Mouse (Mus musculus) neural tube, embryonic 12.5 days (tissue): ENCODE results near the gene Slc10a7. TPM values are rescaled to one million over a fixed set of nuclear protein-coding genes. Genes with fewer than 3 reads are reported as not detected.
A peak's percentile ranks its signal among the peaks of the same experiment; 100 is the strongest.
"Not testable (repeated sequence)": the region's sequence is repeated elsewhere in the genome, so short reads cannot be mapped to it uniquely, and the experiment has no call there.

ENCODE experiments used
- ATAC-seq: fragments of 200-750 bp; cut with Nextera tagmentation; 2 replicates; pipeline ENCODE4 v1.8.0; 2017; ENCODE audit warnings: low read depth, mild to moderate bottlenecking, moderate TSS enrichment, moderate library complexity; ENCODE audit not compliant: low FRiP score
- H3K27ac ChIP-seq: fragments of 300-500 bp; sonication (generic); 2 replicates; pipeline ENCODE4 v1.5.1; 2016
- H3K27me3 ChIP-seq: fragments of 300-500 bp; sonication (generic); replicated peaks from 2 replicates; pipeline ENCODE4 v1.6.1; 2016; ENCODE audit warnings: mild to moderate bottlenecking
- H3K36me3 ChIP-seq: fragments of 300-500 bp; sonication (generic); 2 replicates; pipeline ENCODE4 v1.6.1; 2016; ENCODE audit warnings: mild to moderate bottlenecking
- H3K4me1 ChIP-seq: fragments of 300-500 bp; sonication (generic); 2 replicates; pipeline ENCODE4 v1.6.1; 2016
- H3K4me2 ChIP-seq: fragments of 300-500 bp; sonication (generic); replicated peaks from 2 replicates; pipeline ENCODE4 v1.6.1; 2016; ENCODE audit warnings: mild to moderate bottlenecking
- H3K4me3 ChIP-seq: fragments of 300-500 bp; sonication (generic); 2 replicates; pipeline ENCODE4 v1.5.1; 2016
- H3K9ac ChIP-seq: fragments of 300-500 bp; sonication (generic); 2 replicates; pipeline ENCODE4 v1.6.1; 2016; ENCODE audit warnings: mild to moderate bottlenecking
- H3K9me3 ChIP-seq: fragments of 300-500 bp; sonication (generic); 2 replicates; pipeline ENCODE4 v1.6.1; 2016; ENCODE audit warnings: mild to moderate bottlenecking
- WGBS: fragments of 180-500 bp; shearing (Covaris S2); methylation state at CpG from one replicate; pipeline ENCODE4 v1.1.7; 2016; 5-methylcytosine and 5-hydroxymethylcytosine counted together
- polyA plus RNA-seq: library from polyadenylated mRNA; unstranded; fragments of >200 nt; fragmentation: Nextera tagmentation; extraction: Ambion mirVana; gene quantifications from 2 replicates; pipeline ENCODE4 v1.2.1, GENCODE M21; 2016

Gene Slc10a7
- polyA plus RNA-seq, 1 experiment from 2014 or later: 12.9 TPM

- ATAC-seq: no peak
- H3K36me3 ChIP-seq: peaks cover 11% of the 10 kb centered on the region
- H3K9me3 ChIP-seq: no peaks in the 10 kb centered on the region
- no peak overlapping the region; the same call in 1 of the 2 replicates for H3K4me2 ChIP-seq
- no peaks in the 10 kb centered on the region for H3K27me3 ChIP-seq
- no peak overlapping the region for H3K4me3 ChIP-seq
- 65% methylated on average over 3 of the region's 3 CpGs for WGBS
- no peak overlapping the region for H3K9ac ChIP-seq
- peaks cover 10% of the 10 kb centered on the region; the same call in 1 of the 2 replicates for H3K4me1 ChIP-seq
- no peak overlapping the region for H3K27ac ChIP-seq
Measured at GRCm38 (mm10) chr8:78510926-78511325, 1.8 kb downstream of the Slc10a7 start.

DNA sequence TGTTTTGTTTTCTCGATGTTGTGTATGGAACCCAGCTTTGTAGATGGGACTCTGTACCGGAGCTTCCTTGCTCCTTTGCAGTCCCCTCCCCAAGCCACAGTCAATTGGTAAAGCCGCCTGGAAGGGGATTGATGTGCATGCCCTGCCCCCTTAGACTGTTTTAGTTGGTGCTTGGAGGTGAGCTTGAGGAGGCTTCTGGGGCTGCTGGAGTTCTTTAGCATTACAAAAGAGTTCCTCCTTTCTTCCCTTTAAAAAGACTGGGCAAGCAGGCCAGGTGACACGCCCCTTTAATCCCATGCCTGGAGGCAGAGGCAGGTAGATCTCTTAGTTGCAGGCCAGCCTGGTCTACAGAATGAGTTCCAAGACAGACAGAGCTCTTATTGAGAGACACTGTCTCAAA, 4.0 kb downstream of the Slc10a7 start:
- 85% methylated on average over 4 of the region's 4 CpGs for whole genome bisulfite sequencing

GRCm38 (mm10) chr8:78514706-78515105, 5.6 kb downstream of the Slc10a7 start:
- H3K9me3 ChIP-seq: no peaks in the 10 kb centered on the region
- no peak overlapping the region for H3K4me3 ChIP-seq
- 94% methylated on average over 1 of the region's 1 CpGs for WGBS
- peaks cover 18% of the 10 kb centered on the region for H3K36me3 ChIP-seq
- peaks cover 7% of the 10 kb centered on the region; the same call in 1 of the 2 replicates for H3K4me1 ChIP-seq
- H3K4me2 ChIP-seq: no peak overlapping the region
- no peak for ATAC-seq
- no peak overlapping the region for H3K27ac ChIP-seq
- no peak overlapping the region for H3K9ac ChIP-seq
- no peaks in the 10 kb centered on the region for H3K27me3 ChIP-seq

More for the DNA sequence above, 4.0 kb downstream of the Slc10a7 start:
- Histone ChIP-seq H3K36me3 (peaks cover 18% of the 10 kb centered on the region), H3K27me3 (no peaks in the 10 kb centered on the region), H3K4me1 (peaks cover 7% of the 10 kb centered on the region; the same call in 1 of the 2 replicates), H3K9ac (no peak overlapping the region), H3K4me3 (no peak overlapping the region), H3K4me2 (no peak overlapping the region), H3K27ac (no peak overlapping the region), H3K9me3 (no peaks in the 10 kb centered on the region)
- no peak for ATAC-seq

DNA sequence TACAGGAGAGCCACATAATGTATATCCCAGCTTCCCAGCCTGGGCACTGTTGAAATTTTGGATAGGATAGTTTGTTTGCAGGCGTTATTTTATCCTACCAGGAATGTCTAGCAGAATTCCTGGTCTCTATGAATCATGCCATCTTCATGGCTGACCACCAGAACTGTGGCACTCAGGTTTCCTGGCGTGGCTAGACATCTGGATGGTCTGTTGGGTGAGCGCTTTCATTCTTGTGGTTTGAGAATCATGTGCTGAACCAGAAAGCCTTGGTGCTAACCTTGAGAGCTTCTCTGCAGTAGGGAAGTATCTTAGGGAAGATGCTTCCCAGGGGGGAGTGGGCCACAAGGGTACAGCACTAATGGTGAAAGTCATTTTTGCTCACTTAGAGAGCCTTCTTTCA, 6.0 kb downstream of the Slc10a7 start:
- Histone ChIP-seq H3K27ac (no peak overlapping the region), H3K27me3 (no peaks in the 10 kb centered on the region), H3K9me3 (no peaks in the 10 kb centered on the region), H3K9ac (no peak overlapping the region), H3K4me3 (no peak overlapping the region), H3K4me1 (peaks cover 3% of the 10 kb centered on the region; the same call in 1 of the 2 replicates), H3K4me2 (no peak overlapping the region), H3K36me3 (peaks cover 18% of the 10 kb centered on the region)
- 98% methylated on average over 3 of the region's 3 CpGs for WGBS
- ATAC-seq: no peak

DNA sequence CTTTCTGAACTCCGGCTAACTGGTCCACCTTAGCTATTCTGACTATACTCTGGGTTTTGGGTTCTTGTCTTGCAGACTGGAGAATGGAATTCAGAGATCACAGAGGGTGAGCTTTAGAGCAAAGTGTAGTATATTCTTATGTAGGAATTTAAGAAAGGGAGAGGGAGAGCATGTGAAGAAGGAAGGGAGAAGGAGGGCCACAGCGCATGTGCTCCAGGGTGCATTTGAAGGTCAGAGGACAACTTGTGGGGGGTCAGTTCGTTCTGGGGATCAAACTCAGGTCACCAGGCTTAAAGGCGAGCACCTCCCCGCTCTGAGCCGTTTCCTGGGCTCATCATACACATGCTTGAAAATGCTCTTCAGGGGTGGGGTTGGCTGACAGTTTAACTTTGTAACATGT, 24.8 kb downstream of the Slc10a7 start:
- Histone ChIP-seq H3K4me1 (no peaks in the 10 kb centered on the region), H3K4me2 (no peak overlapping the region), H3K36me3 (peaks cover 16% of the 10 kb centered on the region; the same call in 1 of the 2 replicates), H3K9me3 (no peaks in the 10 kb centered on the region), H3K27me3 (no peaks in the 10 kb centered on the region), H3K4me3 (no peak overlapping the region), H3K27ac (no peak overlapping the region), H3K9ac (no peak overlapping the region)
- no peak for ATAC-seq
- WGBS: 83% methylated on average over 6 of the region's 6 CpGs

DNA sequence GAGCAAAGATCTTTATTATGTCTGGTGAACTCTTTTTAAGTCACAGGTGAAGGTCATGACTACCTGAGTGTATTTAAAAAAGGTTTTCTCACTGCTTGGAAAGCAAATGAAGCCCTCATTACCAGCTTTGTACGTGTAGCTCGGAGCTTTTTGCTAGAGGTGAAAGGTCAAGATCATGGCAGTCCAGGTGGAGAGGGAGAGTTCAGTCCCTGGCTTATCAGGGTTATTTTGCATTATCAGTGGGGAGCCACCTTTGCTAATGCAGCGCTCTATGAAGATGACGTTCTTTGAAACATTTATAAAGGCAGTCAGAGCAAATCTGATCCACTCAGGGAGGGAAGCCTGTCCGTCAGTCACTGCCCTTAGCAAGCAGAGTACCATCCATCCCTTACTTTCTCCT, 27.6 kb downstream of the Slc10a7 start:
- Histone ChIP-seq H3K9ac (no peak overlapping the region), H3K27ac (no peak overlapping the region), H3K4me3 (no peak overlapping the region), H3K27me3 (no peaks in the 10 kb centered on the region), H3K4me2 (no peak overlapping the region), H3K4me1 (no peaks in the 10 kb centered on the region), H3K36me3 (peaks cover 11% of the 10 kb centered on the region), H3K9me3 (no peaks in the 10 kb centered on the region)
- ATAC-seq: no peak
- WGBS: 85% methylated on average over 5 of the region's 5 CpGs

- Histone ChIP-seq H3K9ac (no peak overlapping the region), H3K9me3 (no peaks in the 10 kb centered on the region), H3K4me3 (no peak overlapping the region), H3K4me2 (no peak overlapping the region), H3K27me3 (no peaks in the 10 kb centered on the region), H3K27ac (no peak overlapping the region), H3K4me1 (no peaks in the 10 kb centered on the region), H3K36me3 (peaks cover 12% of the 10 kb centered on the region)
- WGBS: 85% methylated on average over 3 of the region's 3 CpGs
- no peak for ATAC-seq
Measured at GRCm38 (mm10) chr8:78537795-78538194, 28.6 kb downstream of the Slc10a7 start.

- H3K27me3 ChIP-seq, H3K27ac ChIP-seq, ATAC-seq, H3K9ac ChIP-seq, H3K4me2 ChIP-seq, H3K4me1 ChIP-seq, H3K9me3 ChIP-seq, H3K4me3 ChIP-seq: not testable (repeated sequence)
- WGBS: 83% methylated on average over 6 of the region's 6 CpGs
- H3K36me3 ChIP-seq: peaks cover 11% of the 10 kb centered on the region
Measured at GRCm38 (mm10) chr8:78542670-78543069, 33.5 kb downstream of the Slc10a7 start.

DNA sequence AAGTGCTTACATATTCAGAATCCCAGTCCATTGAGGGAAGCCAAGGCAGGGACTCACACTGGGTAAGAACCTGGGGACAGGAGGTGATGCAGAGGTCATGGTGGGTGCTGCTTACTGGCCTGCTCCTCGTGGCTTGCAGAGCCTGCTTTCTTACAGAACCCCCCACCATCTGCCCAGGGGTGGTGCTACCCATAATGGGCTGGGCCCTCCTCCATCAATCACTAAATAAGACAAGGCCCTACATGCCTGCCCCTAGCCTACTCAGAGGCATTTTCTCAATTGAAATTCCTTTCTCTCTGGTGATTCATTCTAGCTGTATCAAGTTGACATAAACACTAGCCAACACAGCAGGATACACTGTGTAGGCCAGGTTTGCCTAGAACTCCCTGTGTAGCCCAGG, 34.5 kb downstream of the Slc10a7 start:
- no peak for ATAC-seq
- Histone ChIP-seq H3K4me1 (no peaks in the 10 kb centered on the region), H3K9me3 (no peaks in the 10 kb centered on the region), H3K4me2 (no peak overlapping the region), H3K36me3 (peaks cover 7% of the 10 kb centered on the region), H3K27me3 (no peaks in the 10 kb centered on the region), H3K9ac (no peak overlapping the region), H3K4me3 (no peak overlapping the region), H3K27ac (no peak overlapping the region)
- 13% methylated on average over 1 of the region's 1 CpGs for WGBS

DNA sequence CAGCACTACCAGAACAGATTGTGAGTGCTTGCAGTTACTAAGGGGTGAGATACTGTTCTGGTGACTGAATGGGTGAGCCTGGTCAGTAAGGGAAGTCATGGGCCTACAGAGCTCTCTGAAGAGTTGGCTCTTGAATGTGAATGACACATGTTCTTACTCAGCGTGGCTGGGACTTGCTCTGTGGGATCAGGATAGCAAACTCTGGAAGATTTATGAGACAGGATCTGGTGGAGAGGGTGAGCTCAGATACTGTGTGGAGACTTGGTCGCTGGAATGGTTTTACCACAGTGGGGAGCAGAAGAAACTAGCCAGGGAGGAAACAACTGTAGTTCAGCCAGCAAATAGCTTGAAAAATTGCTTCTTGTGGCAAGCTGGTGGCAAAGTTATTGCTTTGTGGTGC, 35.4 kb downstream of the Slc10a7 start:
- Histone ChIP-seq H3K4me3 (no peak overlapping the region), H3K27ac (no peak overlapping the region), H3K9me3 (no peaks in the 10 kb centered on the region), H3K4me2 (no peak overlapping the region), H3K27me3 (no peaks in the 10 kb centered on the region), H3K36me3 (peaks cover 7% of the 10 kb centered on the region), H3K4me1 (no peaks in the 10 kb centered on the region), H3K9ac (no peak overlapping the region)
- WGBS: 45% methylated on average over 2 of the region's 2 CpGs
- no peak for ATAC-seq

- H3K4me1 ChIP-seq, H3K36me3 ChIP-seq, H3K4me3 ChIP-seq, H3K27me3 ChIP-seq, H3K4me2 ChIP-seq, H3K27ac ChIP-seq, H3K9ac ChIP-seq, H3K9me3 ChIP-seq, ATAC-seq: not testable (repeated sequence)
- WGBS: 50% methylated on average over 9 of the region's 14 CpGs
Measured at GRCm38 (mm10) chr8:78545153-78545817, 36.1 kb downstream of the Slc10a7 start.

DNA sequence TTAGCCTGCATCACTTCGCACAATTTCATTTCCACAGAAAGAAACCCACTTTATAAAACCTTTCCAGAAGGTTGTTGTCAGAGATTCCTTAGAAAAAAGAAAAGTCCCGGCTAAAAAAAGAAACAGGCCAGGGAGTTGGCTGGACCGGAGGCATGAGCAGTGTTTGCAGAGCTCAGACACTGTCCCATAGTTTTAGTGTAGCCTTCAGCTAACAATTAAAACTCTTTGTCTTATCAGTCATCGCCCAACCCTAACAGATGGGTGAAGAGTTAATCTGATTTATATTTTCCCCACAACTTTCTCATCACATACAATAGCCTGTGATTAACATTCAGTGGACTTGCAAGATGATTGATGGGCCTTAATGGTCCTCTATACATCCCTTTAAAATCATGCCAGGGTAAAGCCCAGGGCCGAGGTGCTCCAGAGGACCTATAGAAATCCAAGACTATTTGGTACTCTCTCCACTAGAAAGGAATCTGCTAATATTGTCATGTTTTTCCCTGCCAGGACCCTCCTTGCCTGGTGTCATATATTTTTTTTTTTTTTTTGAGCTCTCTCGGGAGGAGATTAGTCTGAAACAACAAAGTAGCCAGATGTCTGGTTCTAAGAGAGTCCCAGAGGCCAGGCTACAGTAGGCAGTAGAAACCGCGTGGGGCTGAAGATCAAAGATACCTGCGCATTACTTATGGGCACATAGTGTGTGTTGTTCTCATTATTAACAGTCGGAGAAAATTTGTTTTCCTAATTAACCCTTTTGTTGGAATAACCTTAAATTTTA, 41.0 kb downstream of the Slc10a7 start:
- Histone ChIP-seq H3K27ac (no peak overlapping the region), H3K4me1 (peaks cover 7% of the 10 kb centered on the region), H3K9ac (no peak overlapping the region), H3K4me2 (no peak overlapping the region), H3K9me3 (no peaks in the 10 kb centered on the region), H3K36me3 (no peaks in the 10 kb centered on the region), H3K4me3 (no peak overlapping the region), H3K27me3 (no peaks in the 10 kb centered on the region)
- ATAC-seq: peak; percentile 63; the same call in 1 of the 2 replicates
- 43% methylated on average over 10 of the region's 10 CpGs for WGBS
